Mouse (Mus musculus) intestine, postnatal 0 days (tissue): ENCODE measurements at regions not wholly inside any gene's neighbourhood (a gene's known extent, or its start where the extent isn't known, plus 50 kb on each side); places are given as distances from the start of the nearest gene placed in this dataset.

Experiments
- ATAC-seq: fragments of 200-750 bp; cut with Nextera tagmentation; 2 replicates; pipeline ENCODE4 v1.8.0; 2017; ENCODE audit warnings: mild to moderate bottlenecking, moderate TSS enrichment, moderate library complexity
- H3K27ac ChIP-seq: fragments of 300-500 bp; sonication (generic); 2 replicates; pipeline ENCODE4 v1.5.1; 2014; ENCODE audit warnings: mild to moderate bottlenecking, low read depth, low read length, moderate library complexity
- H3K27me3 ChIP-seq: fragments of 300-500 bp; sonication (generic); replicated peaks from 2 replicates; pipeline ENCODE4 v1.6.1; 2014; ENCODE audit warnings: low read length, mixed read lengths; ENCODE audit not compliant: control insufficient read depth, insufficient read depth
- H3K36me3 ChIP-seq: fragments of 300-500 bp; sonication (generic); 2 replicates; pipeline ENCODE4 v1.6.1; 2014; ENCODE audit warnings: mild to moderate bottlenecking, moderate library complexity; ENCODE audit not compliant: control insufficient read depth, insufficient read depth
- H3K4me1 ChIP-seq: fragments of 300-500 bp; sonication (generic); replicated peaks from 2 replicates; pipeline ENCODE4 v1.6.1; 2014; ENCODE audit warnings: antibody characterized with exemption, low read length, mixed read lengths; ENCODE audit not compliant: control insufficient read depth, insufficient read depth
- H3K4me2 ChIP-seq: fragments of 300-500 bp; sonication (generic); replicated peaks from 2 replicates; pipeline ENCODE4 v1.6.1; 2014; ENCODE audit warnings: low read depth, mild to moderate bottlenecking, moderate library complexity
- H3K4me3 ChIP-seq: fragments of 300-500 bp; sonication (generic); 2 replicates; pipeline ENCODE4 v1.5.1; 2014; ENCODE audit warnings: low read depth, low read length
- H3K9ac ChIP-seq: fragments of 300-500 bp; sonication (generic); 2 replicates; pipeline ENCODE4 v1.6.1; 2014; ENCODE audit warnings: mild to moderate bottlenecking, low read depth, low read length
- H3K9me3 ChIP-seq: fragments of 300-500 bp; sonication (generic); 2 replicates; pipeline ENCODE4 v1.6.1; 2016; ENCODE audit warnings: mixed run types; ENCODE audit not compliant: control insufficient read depth
- CTCF ChIP-seq: sonication (generic); IDR thresholded peaks from 2 replicates; pipeline ENCODE4 v1.5.1; 2016; ENCODE audit warnings: low read depth, mild to moderate bottlenecking, control low read depth, antibody characterized with exemption, moderate library complexity
- WGBS: fragments of 180-500 bp; shearing (Covaris S2); extraction: QIAGEN DNeasy Blood & Tissue Kit; methylation state at CpG from one replicate; pipeline ENCODE4 v1.1.7; 2014; 5-methylcytosine and 5-hydroxymethylcytosine counted together

DNA sequence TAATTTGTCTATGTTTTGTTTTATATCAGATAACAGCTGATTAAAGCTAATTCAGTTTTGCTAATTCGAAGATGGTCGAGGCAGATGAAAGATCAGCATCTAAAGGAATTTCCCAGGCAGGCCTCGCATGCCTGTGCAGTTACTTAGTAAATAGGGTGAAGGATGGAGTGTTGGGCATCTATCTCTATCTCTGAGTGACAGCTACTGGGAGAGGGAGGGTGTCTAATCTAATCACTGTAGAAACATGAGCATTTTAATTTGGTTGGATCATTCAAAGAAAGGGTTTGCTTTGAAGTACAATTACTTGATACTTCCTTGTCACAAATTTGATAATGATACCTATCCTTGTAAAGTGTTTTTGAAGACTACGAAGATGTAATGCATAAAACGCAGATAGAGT, 273.8 kb downstream of the Gm11146 start:
- 78% methylated on average over 5 of the region's 5 CpGs for WGBS
- TF ChIP-seq CTCF, result no peak
- Histone ChIP-seq H3K36me3 (no peaks in the 10 kb centered on the region), H3K4me3 (no peak overlapping the region), H3K4me1 (peaks cover 2% of the 10 kb centered on the region; the same call in 1 of the 2 replicates), H3K27me3 (no peaks in the 10 kb centered on the region), H3K4me2 (no peak overlapping the region), H3K27ac (no peak overlapping the region), H3K9ac (no peak overlapping the region), H3K9me3 (no peaks in the 10 kb centered on the region)
- no peak for ATAC-seq

DNA sequence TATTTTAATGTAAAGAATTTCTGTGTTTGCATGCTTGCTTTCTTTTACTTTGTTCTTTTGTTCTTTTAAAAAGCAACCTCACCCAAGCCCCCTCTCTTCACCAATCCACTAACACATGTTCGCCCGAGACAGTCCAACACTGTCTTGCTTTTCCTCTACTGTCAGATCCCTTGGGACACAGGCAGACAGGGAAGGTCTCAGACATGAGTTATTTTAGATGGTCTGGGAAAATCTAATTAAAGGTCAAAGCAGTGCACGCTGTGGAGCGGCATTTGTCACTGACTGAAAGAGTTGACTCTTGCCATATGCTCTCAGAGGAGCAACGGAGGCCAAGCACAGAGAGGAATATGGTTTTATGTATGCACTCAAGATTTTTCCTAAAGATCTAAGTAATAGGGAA, 279.6 kb downstream of the Gm11146 start:
- no peaks in the 10 kb centered on the region for H3K36me3 ChIP-seq
- H3K4me3 ChIP-seq, result no peak overlapping the region
- no peaks in the 10 kb centered on the region for H3K4me1 ChIP-seq
- WGBS, result 54% methylated on average over 5 of the region's 5 CpGs
- no peaks in the 10 kb centered on the region for H3K9me3 ChIP-seq
- no peak for TF ChIP-seq CTCF
- no peak overlapping the region for H3K4me2 ChIP-seq
- no peak overlapping the region for H3K9ac ChIP-seq
- H3K27me3 ChIP-seq, result no peaks in the 10 kb centered on the region
- ATAC-seq, result no peak
- no peak overlapping the region for H3K27ac ChIP-seq

DNA sequence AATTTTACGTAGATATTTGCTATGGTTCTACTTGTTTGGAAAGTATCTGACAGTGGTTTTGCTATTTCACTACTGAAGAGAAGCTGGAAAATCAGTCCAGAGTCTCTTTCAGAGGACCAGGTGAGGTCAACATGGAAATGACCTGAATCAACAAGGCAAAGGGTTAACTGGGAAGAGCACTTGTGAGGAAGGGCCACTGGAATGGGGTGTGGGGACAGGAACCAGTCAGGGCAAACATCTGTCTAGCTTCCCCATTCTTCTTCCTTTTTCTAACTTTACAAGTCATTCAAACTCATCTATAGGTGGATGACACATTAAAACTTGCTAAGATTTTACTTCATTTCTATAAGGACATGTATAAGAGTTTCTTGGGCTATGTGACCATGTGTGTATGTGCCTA, 283.7 kb downstream of the Gm11146 start:
- Histone ChIP-seq H3K4me1 (no peaks in the 10 kb centered on the region), H3K27me3 (no peaks in the 10 kb centered on the region), H3K4me2 (no peak overlapping the region), H3K9ac (no peak overlapping the region), H3K36me3 (no peaks in the 10 kb centered on the region), H3K9me3 (no peaks in the 10 kb centered on the region), H3K4me3 (no peak overlapping the region), H3K27ac (no peak overlapping the region)
- WGBS, result 90% methylated on average over 1 of the region's 1 CpGs
- no peak for TF ChIP-seq CTCF
- no peak for ATAC-seq

DNA sequence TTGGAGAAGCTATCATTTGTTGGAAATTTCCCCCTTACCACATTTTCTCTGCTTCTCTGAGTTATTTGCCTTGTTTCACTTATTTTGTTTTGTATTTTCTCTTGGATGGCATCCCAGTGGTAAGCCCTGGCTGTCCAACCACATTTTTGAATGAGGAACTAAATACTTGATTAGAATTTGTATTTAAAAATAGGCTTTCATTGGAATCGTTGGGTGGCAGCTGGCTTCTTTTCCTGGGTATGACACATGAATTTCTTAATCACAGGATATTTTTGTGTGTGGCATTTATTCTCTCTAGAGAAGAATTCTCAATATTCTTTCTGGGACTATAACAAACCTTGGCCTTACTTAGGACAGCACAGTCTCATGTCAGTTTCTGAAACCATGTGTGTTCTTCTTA, 286.5 kb downstream of the Gm11146 start:
- Histone ChIP-seq H3K9me3 (no peaks in the 10 kb centered on the region), H3K27ac (no peak overlapping the region), H3K27me3 (no peaks in the 10 kb centered on the region), H3K4me3 (no peak overlapping the region), H3K4me2 (no peak overlapping the region), H3K36me3 (no peaks in the 10 kb centered on the region), H3K4me1 (no peaks in the 10 kb centered on the region), H3K9ac (no peak overlapping the region)
- WGBS, result 76% methylated on average over 1 of the region's 1 CpGs
- no peak for ATAC-seq
- no peak for TF ChIP-seq CTCF

DNA sequence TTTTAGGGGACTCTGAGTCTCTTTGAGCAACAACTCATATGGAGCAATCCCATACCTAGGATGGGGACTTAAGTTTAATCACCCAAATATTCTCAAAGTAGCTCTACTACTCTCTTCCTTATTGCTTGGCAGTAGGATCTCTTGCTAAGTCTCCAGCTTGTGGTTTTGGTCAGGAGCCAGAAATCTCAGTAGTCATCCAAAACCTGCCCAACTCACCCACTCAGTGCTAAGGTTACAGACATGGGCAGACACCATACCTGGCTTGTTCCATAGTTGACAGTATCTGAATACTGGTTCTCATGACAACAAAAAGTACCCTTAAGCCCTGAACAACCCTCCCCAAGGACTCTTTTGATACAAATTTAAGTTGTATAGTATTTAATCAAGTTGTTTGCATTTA, 288.7 kb downstream of the Gm11146 start:
- Histone ChIP-seq H3K4me2 (no peak overlapping the region), H3K27ac (no peak overlapping the region), H3K4me3 (no peak overlapping the region), H3K36me3 (no peaks in the 10 kb centered on the region), H3K27me3 (no peaks in the 10 kb centered on the region), H3K4me1 (no peaks in the 10 kb centered on the region), H3K9ac (no peak overlapping the region), H3K9me3 (no peaks in the 10 kb centered on the region)
- ATAC-seq, result no peak
- TF ChIP-seq CTCF, result no peak

DNA sequence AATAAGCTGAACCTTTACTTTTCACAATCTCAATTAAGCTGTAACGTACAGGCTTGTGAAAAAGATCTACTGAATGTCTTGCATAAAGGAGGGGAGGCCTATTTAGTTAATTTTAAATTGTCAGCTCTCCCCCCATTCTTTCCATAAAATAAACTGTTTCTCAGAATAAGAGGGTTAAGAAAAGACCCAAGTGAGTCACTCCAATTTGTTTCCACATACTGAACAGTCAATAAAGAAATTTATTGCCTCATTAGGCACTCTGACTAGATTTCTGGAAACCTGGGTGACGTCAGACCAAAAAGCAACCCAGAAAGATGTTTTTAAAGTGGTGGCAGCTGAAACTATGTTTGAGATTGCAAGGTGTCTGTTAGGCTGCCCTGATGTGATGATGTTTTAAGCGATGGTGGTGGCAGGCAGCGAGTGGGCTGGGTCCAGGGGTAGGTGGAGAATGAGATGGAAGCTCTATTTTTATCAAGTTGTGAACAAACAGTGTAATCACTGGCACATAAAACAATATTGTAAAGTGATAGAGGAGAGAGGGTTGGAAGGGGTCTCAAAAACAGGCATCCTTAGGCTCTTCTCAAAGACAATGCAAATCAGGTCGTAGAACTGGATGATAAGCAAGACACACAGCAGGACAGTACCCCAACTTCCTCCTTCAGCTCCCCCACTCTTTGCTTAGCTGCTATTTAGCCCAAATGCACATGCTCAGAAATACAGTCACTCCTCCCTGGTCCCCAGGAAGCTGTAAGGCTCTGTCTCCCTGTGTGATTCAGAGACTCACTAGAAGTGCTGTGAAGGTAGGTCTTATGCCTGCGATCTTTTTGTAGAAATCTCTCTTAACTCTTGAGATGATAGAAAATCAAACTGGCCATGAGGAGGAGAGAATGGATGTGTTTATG, 288.0 kb downstream of the Usp25 start:
- Histone ChIP-seq H3K4me3 (no peak overlapping the region), H3K4me1 (no peaks in the 10 kb centered on the region), H3K36me3 (no peaks in the 10 kb centered on the region), H3K27ac (no peak overlapping the region), H3K4me2 (no peak overlapping the region), H3K9ac (no peak overlapping the region), H3K27me3 (no peaks in the 10 kb centered on the region), H3K9me3 (no peaks in the 10 kb centered on the region)
- no peak for ATAC-seq
- WGBS, result 68% methylated on average over 6 of the region's 6 CpGs
- no peak for TF ChIP-seq CTCF
